Mouse (Mus musculus) CH12.LX (cell line): ENCODE data around the gene Med17. TPM values are rescaled to one million over a fixed set of nuclear protein-coding genes. Genes with fewer than 3 reads are reported as not detected.

Source experiments
- DNase-seq: peaks from one replicate; pipeline ENCODE4 v3.0.0-alpha.2; 2013; ENCODE audit errors: extremely low read depth
- H3K27ac ChIP-seq: 2 replicates; pipeline ENCODE4 v1.5.1; 2012; ENCODE audit warnings: low read depth, mild to moderate bottlenecking, control low read depth, moderate library complexity; ENCODE audit not compliant: insufficient read depth
- H3K27me3 ChIP-seq: replicated peaks from 2 replicates; pipeline ENCODE3; 2012; ENCODE audit warnings: inconsistent platforms
- H3K36me3 ChIP-seq, 2 experiments: replicated peaks in 1 of 2; 2 replicates each; pipeline versions ENCODE3 to v1.6.1; 2012; ENCODE audit warnings: inconsistent platforms in 1 of 2, low read length in 1 of 2, mild to moderate bottlenecking in 1 of 2, mixed read lengths in 1 of 2, moderate library complexity in 1 of 2; ENCODE audit not compliant: control insufficient read depth in 1 of 2, insufficient read depth in 1 of 2
- H3K4me1 ChIP-seq, 2 experiments: 2 replicates each; pipeline ENCODE4 v1.6.1; 2012; ENCODE audit warnings: inconsistent platforms in 1 of 2, moderate library complexity in 1 of 2; ENCODE audit not compliant: insufficient read depth in 2 of 2, control insufficient read depth in 1 of 2
- H3K4me2 ChIP-seq: 2 replicates; pipeline ENCODE4 v1.6.1; 2012; ENCODE audit warnings: low read depth, mild to moderate bottlenecking, control low read depth; ENCODE audit not compliant: poor library complexity, insufficient read depth, severe bottlenecking
- H3K4me3 ChIP-seq, 3 experiments: fragments of 150-350 bp in 1 of 3; sonication (generic) in 1 of 3; replicated peaks in 1 of 3; 2 replicates each; pipeline versions ENCODE3 to v1.5.1; 2011 to 2012; ENCODE audit warnings: low read depth in 2 of 3, low read length in 2 of 3, mild to moderate bottlenecking in 2 of 3, moderate library complexity in 2 of 3, control low read depth in 1 of 3, improper control_type of control experiment in 1 of 3, inconsistent platforms in 1 of 3, mixed read lengths in 1 of 3; ENCODE audit not compliant: poor library complexity in 1 of 3
- H3K79me2 ChIP-seq: replicated peaks from 2 replicates; pipeline ENCODE4 v1.6.1; 2012; ENCODE audit warnings: mild to moderate bottlenecking, moderate library complexity; ENCODE audit not compliant: control insufficient read depth, poor library complexity, insufficient read depth, severe bottlenecking; ENCODE audit errors: extremely low read depth
- H3K9ac ChIP-seq: 2 replicates; pipeline ENCODE4 v1.6.1; 2012; ENCODE audit warnings: low read depth, mild to moderate bottlenecking, control low read depth, moderate library complexity; ENCODE audit not compliant: insufficient read depth
- H3K9me3 ChIP-seq: replicated peaks from 2 replicates; pipeline ENCODE3; 2012; ENCODE audit warnings: low read length, inconsistent platforms, mixed read lengths
- BHLHE40 ChIP-seq: IDR thresholded peaks from 2 replicates; pipeline ENCODE4 v1.6.1; 2011; ENCODE audit warnings: mild to moderate bottlenecking, low read depth, low read length, improper control_type of control experiment
- CHD1 ChIP-seq: IDR thresholded peaks from 2 replicates; pipeline ENCODE4 v1.6.1; 2012; ENCODE audit warnings: low read depth, low read length, improper control_type of control experiment, inconsistent platforms
- GABPA ChIP-seq: IDR thresholded peaks from 2 replicates; pipeline ENCODE4 v1.6.1; 2012; ENCODE audit warnings: low read depth, low read length, improper control_type of control experiment, inconsistent platforms; ENCODE audit not compliant: insufficient replicate concordance
- MAFK ChIP-seq: IDR thresholded peaks from 2 replicates; pipeline ENCODE4 v1.6.1; 2011; ENCODE audit warnings: low read length, improper control_type of control experiment; ENCODE audit not compliant: insufficient replicate concordance
- MAX ChIP-seq: IDR thresholded peaks from 2 replicates; pipeline ENCODE4 v1.6.1; 2011; ENCODE audit warnings: low read length, improper control_type of control experiment
- MXI1 ChIP-seq: IDR thresholded peaks from 2 replicates; pipeline ENCODE4 v1.6.1; 2011; ENCODE audit warnings: mild to moderate bottlenecking, low read depth, low read length, improper control_type of control experiment
- MYC ChIP-seq: IDR thresholded peaks from 2 replicates; pipeline ENCODE4 v1.6.1; 2011; ENCODE audit warnings: low read depth, mild to moderate bottlenecking, improper control_type of control experiment, low read length
- POLR2A ChIP-seq: IDR thresholded peaks from 2 replicates; pipeline ENCODE4 v1.6.1; 2011; ENCODE audit warnings: low read depth, mild to moderate bottlenecking, improper control_type of control experiment, low read length
- SIN3A ChIP-seq: IDR thresholded peaks from 2 replicates; pipeline ENCODE4 v1.6.1; 2012; ENCODE audit warnings: low read length, improper control_type of control experiment, inconsistent platforms
- USF2 ChIP-seq: conservative IDR thresholded peaks from 2 replicates; pipeline ENCODE4 v1.6.1; 2011; ENCODE audit warnings: low read depth, low read length, improper control_type of control experiment
- dilution Hi-C: fragments of 300-500 bp; cut with MboI; formaldehyde crosslinking; loops from 2 replicates; pipeline ENCODE4 v1.14.3; 2020; ENCODE audit warnings: low sequenced_read_pairs; ENCODE audit not compliant: extremely low pct_unique_long_range_greater_than_20kb, extremely low pct_ligation_motif_present
- in situ Hi-C: fragments of 300-500 bp; cut with MboI; formaldehyde crosslinking; loops from 3 replicates; pipeline ENCODE4 v1.14.3; 2019; ENCODE audit warnings: low sequenced_read_pairs, low pct_ligation_motif_present, low pct_unique_long_range_greater_than_20kb, mixed read lengths
- polyA plus RNA-seq: library from polyadenylated mRNA; unstranded; fragments of >175 nt; gene quantifications from 2 replicates; pipeline ENCODE4 v1.2.1, GENCODE M21; 2012; ENCODE audit warnings: low read depth; ENCODE audit not compliant: insufficient read length
- total RNA-seq, 2 experiments: library from RNA; depleted of rRNA; stranded (reverse); fragments of 300-350 nt in 1 of 2; fragments of >200 nt in 1 of 2; gene quantifications; 2 replicates each; pipeline ENCODE4 v1.2.3; 2012 to 2014

Gene Med17
- total and polyA plus RNA-seq, 3 experiments, result 39.7 to 59.8 (median 57.0) TPM

- Histone ChIP-seq H3K4me3 (peak overlapping the region in 1 of 3 experiments; percentile 35), H3K36me3 (peaks cover 55 to 75% of the 10 kb centered on the region in 2 experiments), H3K4me1 (peaks cover 0 to 33% of the 10 kb centered on the region in 2 experiments; a peak in 2 of 4 replicates), H3K27me3 (no peaks in the 10 kb centered on the region), H3K9me3 (no peaks in the 10 kb centered on the region), H3K4me2 (peak overlapping the region; percentile 98), H3K9ac (peak overlapping the region; percentile 18; the same call in 1 of the 2 replicates), H3K79me2 (peaks cover 60% of the 10 kb centered on the region), H3K27ac (no peak overlapping the region)
- no peak for DNase-seq
- in situ Hi-C loops (no loop called here), dilution Hi-C loops (no loop called here)
- TF ChIP-seq MAFK (no peak), USF2 (no peak)
These were observed 30.4 kb upstream of the Med17 start for GRCm38 (mm10) chr9:15310179-15310578.

GRCm38 (mm10) chr9:15309425-15309824 is 29.7 kb upstream of the Med17 start:
- in situ Hi-C loops (no loop called here), dilution Hi-C loops (no loop called here)
- no peaks in the 10 kb centered on the region for H3K27me3 ChIP-seq
- no peak for DNase-seq
- peak overlapping the region; percentile 90 for H3K9ac ChIP-seq
- peaks cover 57% of the 10 kb centered on the region for H3K79me2 ChIP-seq
- peaks cover 47 to 67% of the 10 kb centered on the region in 2 experiments for H3K36me3 ChIP-seq
- peak overlapping the region; percentile 98 for H3K4me2 ChIP-seq
- TF ChIP-seq MXI1 (peak; percentile 62; the same call in 1 of the 2 replicates), MYC (no peak), SIN3A (peak; percentile 48; the same call in 1 of the 2 replicates), BHLHE40 (peak; percentile 60), CHD1 (0 out of 2 replicates have a peak, but pooled peaks have one; percentile 40), MAX (no peak)
- no peaks in the 10 kb centered on the region for H3K9me3 ChIP-seq
- peak overlapping the region in 2 of 3 experiments; percentile 61 to 94 for H3K4me3 ChIP-seq
- peaks cover 1 to 40% of the 10 kb centered on the region in 2 experiments; a peak in 2 of 4 replicates for H3K4me1 ChIP-seq
- no peak overlapping the region for H3K27ac ChIP-seq

- dilution Hi-C loops, result no loop called here
- no peak for DNase-seq
- H3K9ac ChIP-seq, result peak overlapping the region; percentile 90
These were observed 28.5 kb upstream of the Med17 start for GRCm38 (mm10) chr9:15308254-15308653.

More at GRCm38 (mm10) chr9:15308254-15308653, 28.5 kb upstream of the Med17 start:
- Histone ChIP-seq H3K27me3 (no peaks in the 10 kb centered on the region), H3K4me1 (peaks cover 2 to 40% of the 10 kb centered on the region in 2 experiments; a peak in 2 of 4 replicates), H3K4me2 (peak overlapping the region; percentile 98), H3K27ac (no peak overlapping the region), H3K9me3 (no peaks in the 10 kb centered on the region), H3K36me3 (peaks cover 36 to 56% of the 10 kb centered on the region in 2 experiments), H3K4me3 (peak overlapping the region; percentile 53 to 94 (median 69)), H3K79me2 (peaks cover 55% of the 10 kb centered on the region)
- TF ChIP-seq POLR2A, result peak; percentile 17; the same call in 1 of the 2 replicates
- TF ChIP-seq GABPA, result no peak
- in situ Hi-C loops, result no loop called here
